ENCODE assay signal across 9 mouse cellular contexts in genomic region chr2:125189197-125189596, GRCm38 (mm10). TPM values are rescaled to one million over a fixed set of nuclear protein-coding genes. Genes with fewer than 3 reads are reported as not detected.
DNase-seq lines count a peak whose midpoint lies in the region; ATAC-seq and TF ChIP-seq lines count a peak whose summit lies in the region.
"Had no signal": no experiment of that assay in that cellular context is flagged by ENCODE, and none has a peak within 500 bp of the region (broad histone marks: within the 10 kb centered on the region; RNA-seq: fewer than 3 reads in every experiment).

No protein-coding gene starts in this region.

- peak; percentile 80 for ATAC-seq in CD4-positive, CD25-positive, alpha-beta regulatory T cell, adult 4 months
- ATAC-seq in forebrain, postnatal 0 days: peak; percentile 71; the same call in 1 of the 2 replicates
- ATAC-seq in kidney, embryonic 16.5 days (ENCODE audit: low FRiP score, low TSS enrichment): peak; percentile 51; the same call in 1 of the 2 replicates
- no peak for ATAC-seq in liver, embryonic 13.5 days (ENCODE audit: low read depth)

- TF ChIP-seq CTCF in cerebellum, adult 2 months (IDR thresholded peaks at IDR 0.05; ENCODE audit: borderline replicate concordance, insufficient read depth, low read depth, low read length): peak; percentile 97
- TF ChIP-seq CTCF in forebrain, postnatal 0 days (IDR thresholded peaks at IDR 0.05; ENCODE audit: low read depth): peak; percentile 98

- no peak overlapping the region for H3K4me2 ChIP-seq in forebrain, postnatal 0 days (ENCODE audit: low read depth)
- no peak overlapping the region for H3K4me2 ChIP-seq in kidney, embryonic 16.5 days (replicated peaks; ENCODE audit: low read depth, low read length)
- H3K4me2 ChIP-seq in liver, embryonic 13.5 days: no peak overlapping the region

- no peak for TF ChIP-seq POLR2A in cerebellum, adult 2 months (IDR thresholded peaks at IDR 0.05; ENCODE audit: borderline replicate concordance, insufficient read depth, low read length)

- H3K9me3 ChIP-seq in forebrain, postnatal 0 days (ENCODE audit: low read length): no peaks in the 10 kb centered on the region
- no peaks in the 10 kb centered on the region for H3K9me3 ChIP-seq in kidney, embryonic 16.5 days (ENCODE audit: low read length)
- H3K9me3 ChIP-seq in liver, embryonic 13.5 days (replicated peaks): no peaks in the 10 kb centered on the region

- no peak overlapping the region for H3K9ac ChIP-seq in forebrain, postnatal 0 days
- H3K9ac ChIP-seq in kidney, embryonic 16.5 days (replicated peaks; ENCODE audit: low read length): no peak overlapping the region
- no peak overlapping the region for H3K9ac ChIP-seq in liver, embryonic 13.5 days

- peak; percentile 64 for DNase-seq in MN1 (ENCODE audit: low spot score)
- peak; percentile 53 to 61 for DNase-seq in cerebellum, adult 2 months
- peak; percentile 86 for DNase-seq in forebrain, postnatal 0 days
- DNase-seq in liver, embryonic 13.5 days: peak; percentile 3
- DNase-seq in retina, embryonic 14.5 days (ENCODE audit: low spot score): peak; percentile 84
- peak; percentile 36 for DNase-seq in yolk sac, embryonic 10.5 days (ENCODE audit: low spot score)

- H3K36me3 ChIP-seq in forebrain, postnatal 0 days (ENCODE audit: insufficient read depth): no peaks in the 10 kb centered on the region
- no peaks in the 10 kb centered on the region for H3K36me3 ChIP-seq in kidney, embryonic 16.5 days (ENCODE audit: insufficient read depth, low read length)
- no peaks in the 10 kb centered on the region for H3K36me3 ChIP-seq in liver, embryonic 13.5 days

- no peak overlapping the region for H3K4me3 ChIP-seq in cerebellum, adult 2 months (replicated peaks; ENCODE audit: insufficient read depth, low read depth, low read length)
- no peak overlapping the region for H3K4me3 ChIP-seq in forebrain, postnatal 0 days (ENCODE audit: low read depth, low read length)
- no peak overlapping the region for H3K4me3 ChIP-seq in kidney, embryonic 16.5 days (ENCODE audit: low read length)
- no peak overlapping the region for H3K4me3 ChIP-seq in liver, embryonic 13.5 days (replicated peaks)

- no peaks in the 10 kb centered on the region for H3K27me3 ChIP-seq in cerebellum, adult 2 months (ENCODE audit: control insufficient read depth, insufficient read depth, low read length)
- H3K27me3 ChIP-seq in forebrain, postnatal 0 days (ENCODE audit: insufficient read depth, low read length): no peaks in the 10 kb centered on the region
- no peaks in the 10 kb centered on the region for H3K27me3 ChIP-seq in kidney, embryonic 16.5 days (ENCODE audit: insufficient read depth, low read length)
- H3K27me3 ChIP-seq in liver, embryonic 13.5 days: no peaks in the 10 kb centered on the region

- H3K4me1 ChIP-seq in cerebellum, adult 2 months (ENCODE audit: control insufficient read depth, insufficient read depth, low read length): no peaks in the 10 kb centered on the region
- H3K4me1 ChIP-seq in forebrain, postnatal 0 days (ENCODE audit: insufficient read depth): no peaks in the 10 kb centered on the region
- no peaks in the 10 kb centered on the region for H3K4me1 ChIP-seq in kidney, embryonic 16.5 days (ENCODE audit: insufficient read depth, low read length)
- H3K4me1 ChIP-seq in liver, embryonic 13.5 days (replicated peaks): no peaks in the 10 kb centered on the region

- no peak overlapping the region for H3K27ac ChIP-seq in cerebellum, adult 2 months (ENCODE audit: insufficient read depth, low read length)
- no peak overlapping the region for H3K27ac ChIP-seq in forebrain, postnatal 0 days (ENCODE audit: low read depth, low read length)
- no peak overlapping the region for H3K27ac ChIP-seq in kidney, embryonic 16.5 days (ENCODE audit: low read length)
- H3K27ac ChIP-seq in liver, embryonic 13.5 days: no peak overlapping the region

- 0% methylated on average over 2 of the region's 2 CpGs for WGBS in cerebellum, adult 2 months
- WGBS in forebrain, postnatal 0 days: 2% methylated on average over 2 of the region's 2 CpGs
- WGBS in kidney, embryonic 16.5 days: 2% methylated on average over 2 of the region's 2 CpGs
- 0% methylated on average over 2 of the region's 2 CpGs for WGBS in liver, embryonic 13.5 days (ENCODE audit: insufficient replicate concordance)

RNA-seq across cellular contexts. Expression of gene Slc12a1, which starts 36.9 kb away (rescaled TPM):
- polyA plus RNA-seq in CD4-positive, CD25-positive, alpha-beta regulatory T cell, adult 4 months (2017; shearing (Covaris generic)): not detected
- 0.06 and 0.07 TPM in 2 replicates for polyA plus RNA-seq in cerebellum, adult 2 months (2012; rRNA removed)
- total RNA-seq in forebrain, postnatal 0 days (2014; rRNA removed): 0.10 and 0.23 TPM in 2 replicates
- 0.03 and 0.06 TPM in 2 replicates for polyA plus RNA-seq in forebrain, postnatal 0 days (2015; fragmentation: Nextera tagmentation; extraction: Ambion mirVana)
- polyA plus RNA-seq in kidney, embryonic 16.5 days (2015; fragmentation: Nextera tagmentation; extraction: Ambion mirVana): 70.5 and 75.4 TPM in 2 replicates
- polyA plus RNA-seq in liver, embryonic 13.5 days (2015; fragmentation: Nextera tagmentation; extraction: Ambion mirVana): not detected in 2 replicates

RNA-seq across cellular contexts. Expression of gene Ctxn2, which starts 52.7 kb away (rescaled TPM):
- not detected for polyA plus RNA-seq in CD4-positive, CD25-positive, alpha-beta regulatory T cell, adult 4 months (2017; shearing (Covaris generic))
- polyA plus RNA-seq in cerebellum, adult 2 months (2012; rRNA removed): 7.6 and 11.2 TPM in 2 replicates
- 6.4 and 8.2 TPM in 2 replicates for total RNA-seq in forebrain, postnatal 0 days (2014; rRNA removed)
- polyA plus RNA-seq in forebrain, postnatal 0 days (2015; fragmentation: Nextera tagmentation; extraction: Ambion mirVana): 21.5 and 23.0 TPM in 2 replicates
- not detected in 2 replicates for polyA plus RNA-seq in kidney, embryonic 16.5 days (2015; fragmentation: Nextera tagmentation; extraction: Ambion mirVana)
- not detected in 2 replicates for polyA plus RNA-seq in liver, embryonic 13.5 days (2015; fragmentation: Nextera tagmentation; extraction: Ambion mirVana)
- polyA plus RNA-seq: lung, embryonic 16.5 days had no signal

RNA-seq across cellular contexts. Expression of gene Dut, which starts 57.8 kb away (rescaled TPM):
- polyA plus RNA-seq in CD4-positive, CD25-positive, alpha-beta regulatory T cell, adult 4 months (2017; shearing (Covaris generic)): 10 to 100 TPM; 40.8 to 41.1 TPM
- polyA plus RNA-seq in cerebellum, adult 2 months (2012; rRNA removed): 42.6 and 44.8 TPM in 2 replicates
- total RNA-seq in forebrain, postnatal 0 days (2014; rRNA removed): 48.6 and 50.3 TPM in 2 replicates
- 89.8 and 96.3 TPM in 2 replicates for polyA plus RNA-seq in forebrain, postnatal 0 days (2015; fragmentation: Nextera tagmentation; extraction: Ambion mirVana)
- 156 and 164 TPM in 2 replicates for polyA plus RNA-seq in kidney, embryonic 16.5 days (2015; fragmentation: Nextera tagmentation; extraction: Ambion mirVana)
- 169 and 189 TPM in 2 replicates for polyA plus RNA-seq in liver, embryonic 13.5 days (2015; fragmentation: Nextera tagmentation; extraction: Ambion mirVana)

Comparison
In these comparisons a context has a peak if more than half of its experiments do, and no peak if none do; other contexts are left out.
1. DNase-seq: peak in every context shown above with its lines; median percentile 86 in forebrain, postnatal 0 days; 84 in retina, embryonic 14.5 days; 64 in MN1; 57 in cerebellum, adult 2 months; 36 in yolk sac, embryonic 10.5 days; 3 in liver, embryonic 13.5 days.
2. RNA of gene Slc12a1, which starts 36.9 kb away (polyA plus RNA-seq): 70.5 to 75.4 TPM in kidney, embryonic 16.5 days; 0.06 to 0.07 TPM in cerebellum, adult 2 months, 0.03 to 0.06 TPM in forebrain, postnatal 0 days, not detected in CD4-positive, CD25-positive, alpha-beta regulatory T cell, adult 4 months and not detected in liver, embryonic 13.5 days; every median in the first group is over 10 times any median in the second.